Mouse (Mus musculus): Measurements from ENCODE around the gene Pla2g10.
"Not testable (repeated sequence)": the region's sequence is repeated elsewhere in the genome, so short reads cannot be mapped to it uniquely, and the experiment has no call there.

Gene Pla2g10

DNA sequence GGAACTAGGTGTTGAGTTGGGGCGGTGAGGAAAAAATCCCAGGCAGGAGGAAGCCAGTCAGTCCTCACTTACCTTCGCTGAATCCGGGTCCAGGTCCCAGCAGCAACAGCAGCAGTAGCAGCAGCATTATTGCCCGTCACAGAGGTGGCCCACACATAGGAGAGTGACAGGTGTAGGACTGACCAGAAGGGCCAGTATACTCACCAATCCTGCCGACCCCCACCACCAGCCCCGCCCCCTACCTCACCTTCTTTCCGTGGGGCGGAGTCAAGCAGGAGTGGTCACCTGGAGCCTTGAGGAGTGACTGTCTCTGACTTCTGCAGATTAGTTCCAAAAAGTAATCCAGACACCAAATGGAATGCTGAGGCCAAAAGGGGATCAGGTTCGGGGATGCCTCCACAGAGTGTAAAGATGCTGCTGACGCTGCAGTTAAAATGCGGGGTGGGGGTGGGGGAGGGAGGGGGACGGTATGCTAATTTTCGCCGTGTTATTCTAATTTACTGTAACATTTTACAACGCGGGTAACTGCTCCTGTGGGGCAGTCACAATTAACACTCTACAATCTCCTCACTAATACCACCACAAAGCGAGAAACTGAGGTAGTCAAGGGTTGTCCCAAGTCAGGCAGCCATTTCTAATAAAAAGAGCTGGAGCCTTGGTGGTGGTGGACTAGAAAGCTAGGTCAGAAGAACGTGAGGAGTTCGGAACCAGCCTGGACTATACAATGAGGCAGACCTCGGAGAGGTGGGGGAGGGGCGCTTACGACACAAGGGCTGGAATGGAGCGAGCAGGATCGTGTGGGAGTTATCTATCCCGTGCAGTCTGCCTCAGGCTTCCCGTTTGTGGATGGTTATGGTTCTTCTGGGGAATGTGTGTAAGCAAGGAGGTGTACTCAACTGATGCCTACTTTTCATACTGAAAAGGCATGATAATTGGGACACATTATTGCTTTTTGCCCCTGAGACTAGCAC is at the start of gene Pla2g10:
Gene Pla2g10 (minus strand): TSS at position 699 of the 971 bp plus-strand sequence.
- DNase-seq, result no peak

DNA sequence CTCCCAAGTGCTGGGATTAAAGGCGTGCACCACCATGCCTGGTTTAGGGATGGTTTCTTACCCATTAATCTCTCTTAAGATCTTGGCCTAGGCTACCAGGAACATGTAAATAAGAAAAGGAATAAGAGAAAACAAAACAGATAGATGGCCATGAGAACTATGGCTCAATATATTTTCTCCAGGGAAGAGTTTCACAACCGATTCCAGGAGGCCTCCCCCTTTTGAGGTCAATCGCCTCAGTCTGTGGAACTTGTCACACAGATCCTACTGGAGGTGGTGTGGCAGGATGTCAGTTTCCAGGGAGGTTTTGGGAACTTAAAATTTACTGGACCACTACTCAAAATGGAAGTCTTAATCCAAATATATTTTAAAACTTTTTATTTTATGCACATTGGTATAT is 43.9 kb upstream of the Pla2g10 start:
- not testable (repeated sequence) for DNase-seq

GRCm38 (mm10) chr16:13774011-13774410 is 43.2 kb upstream of the Pla2g10 start:
- not testable (repeated sequence) for DNase-seq

DNA sequence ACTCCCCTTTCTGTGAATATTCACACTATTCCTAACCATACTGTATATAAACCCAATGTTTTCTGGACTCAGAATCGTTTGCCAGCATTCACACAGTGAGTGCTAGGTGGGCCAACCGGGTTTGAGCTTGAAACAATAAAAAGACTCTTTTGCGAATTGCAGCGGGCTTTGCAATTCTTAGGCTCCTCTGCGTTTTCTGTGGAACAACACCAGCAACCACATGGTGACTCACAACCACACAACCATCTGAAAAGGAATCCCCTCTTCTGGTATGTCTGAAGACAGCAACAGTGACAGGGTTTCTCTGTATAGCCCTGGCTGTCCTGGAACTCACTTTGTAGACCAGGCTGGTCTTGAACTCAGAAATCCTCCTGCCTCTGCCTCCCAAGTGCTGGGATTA is 41.3 kb upstream of the Pla2g10 start:
- not testable (repeated sequence) for DNase-seq

DNA sequence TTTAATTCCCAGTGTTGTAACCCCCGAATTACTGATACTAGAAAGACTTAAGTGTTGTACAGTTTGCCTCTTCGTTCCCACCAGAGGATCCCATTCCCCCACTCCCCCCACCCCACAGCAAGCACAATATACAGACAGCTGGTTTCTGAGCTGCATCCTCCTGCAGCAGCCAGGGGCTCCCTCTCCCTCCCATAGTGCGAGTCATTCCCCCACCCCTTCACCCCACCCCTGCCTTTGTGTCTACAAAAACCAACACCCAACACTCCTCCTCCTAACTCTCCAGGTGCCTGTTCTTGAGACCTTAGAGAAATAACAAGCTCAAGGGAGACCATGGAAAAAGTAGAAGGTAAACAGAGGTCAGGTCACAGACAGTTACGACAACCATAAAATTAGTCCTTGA is 40.8 kb upstream of the Pla2g10 start:
- DNase-seq, result not testable (repeated sequence)

DNA sequence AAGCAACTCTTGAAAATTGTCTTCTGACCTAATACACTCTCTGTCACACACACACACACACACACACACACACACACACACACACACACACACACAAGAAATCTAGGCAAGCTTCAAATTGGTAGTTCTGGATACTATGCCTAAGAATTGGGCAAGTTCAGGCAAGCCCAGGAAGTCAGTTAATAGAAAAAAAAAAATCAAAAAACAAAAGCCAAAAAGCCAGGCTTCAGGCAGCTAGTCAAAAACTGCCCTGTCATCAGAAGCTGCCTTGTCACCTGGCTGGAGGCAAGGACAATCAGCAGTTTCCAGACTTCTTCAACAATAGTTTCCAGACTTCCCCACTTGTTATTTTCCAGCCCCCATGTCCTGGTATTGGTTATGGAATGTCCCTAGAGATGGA is 35.6 kb upstream of the Pla2g10 start:
- DNase-seq, result no peak

DNA sequence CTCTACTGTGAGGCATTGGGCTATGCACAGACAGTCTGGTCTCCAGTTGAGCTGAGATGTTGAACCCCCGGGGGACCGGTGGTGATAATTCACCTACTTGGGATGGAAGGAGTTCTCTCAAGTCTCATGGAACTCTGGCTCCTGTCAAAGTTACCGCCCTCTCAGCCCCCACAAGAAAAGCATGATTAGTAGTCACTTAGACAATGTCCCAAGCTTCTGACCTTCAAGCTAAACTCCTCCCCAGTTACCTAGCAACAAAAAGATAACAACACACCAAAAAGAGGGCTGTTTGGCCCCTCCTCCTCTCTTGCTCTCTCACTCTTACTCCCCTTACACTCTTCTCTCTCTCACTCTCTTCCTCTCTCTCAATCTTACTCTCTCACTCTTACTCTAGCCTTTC is 33.7 kb upstream of the Pla2g10 start:
- DNase-seq, result no peak

GRCm38 (mm10) chr16:13762807-13763206 is 32.0 kb upstream of the Pla2g10 start:
- DNase-seq, result not testable (repeated sequence)

GRCm38 (mm10) chr16:13757823-13758222 is 27.0 kb upstream of the Pla2g10 start:
- DNase-seq, result no peak

GRCm38 (mm10) chr16:13754400-13755190 is 23.8 kb upstream of the Pla2g10 start:
- DNase-seq, result peak; percentile 94 to 96

DNA sequence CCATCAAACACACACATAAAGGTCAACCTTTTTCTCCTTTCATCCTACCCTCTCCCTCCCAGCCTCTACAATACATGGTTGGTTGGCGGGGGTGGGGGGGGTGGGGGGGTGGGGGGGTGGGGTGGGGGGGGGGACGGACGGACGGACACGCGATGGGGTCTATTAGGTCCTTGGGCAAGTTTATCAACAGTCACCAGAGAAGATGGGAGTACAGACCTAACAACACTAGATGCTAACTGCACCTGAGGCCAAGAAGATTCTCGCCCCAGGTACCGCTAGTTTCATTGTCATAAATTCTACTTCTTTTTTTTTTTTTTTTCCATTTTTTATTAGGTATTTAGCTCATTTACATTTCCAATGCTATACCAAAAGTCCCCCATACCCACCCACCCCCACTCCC is 23.2 kb upstream of the Pla2g10 start:
- peak in 1 of 2 experiments; percentile 10 for DNase-seq

GRCm38 (mm10) chr16:13750626-13751025 is 19.8 kb upstream of the Pla2g10 start:
- DNase-seq, result no peak

DNA sequence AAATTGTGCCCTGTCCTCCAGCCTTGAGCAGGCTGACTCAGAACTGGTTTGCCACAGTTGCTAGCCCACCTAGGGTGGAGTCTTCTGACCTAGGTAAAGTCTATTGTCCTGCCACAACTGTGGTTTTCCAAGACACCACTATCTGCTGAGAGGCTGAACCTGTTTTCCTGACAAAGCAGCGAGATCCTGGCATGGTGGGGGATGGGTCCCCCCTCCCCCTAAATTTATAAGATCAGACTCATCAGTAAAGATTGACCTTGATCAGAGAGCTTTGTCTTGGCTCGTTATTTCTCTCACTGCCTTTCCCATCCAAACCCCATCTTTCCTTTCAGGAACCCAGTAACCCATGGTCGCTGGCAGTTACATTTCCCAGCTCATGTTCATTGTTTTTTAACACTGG is 19.2 kb upstream of the Pla2g10 start:
- no peak for DNase-seq

- no peak for DNase-seq
These were observed 18.5 kb upstream of the Pla2g10 start for GRCm38 (mm10) chr16:13749306-13749705.

DNA sequence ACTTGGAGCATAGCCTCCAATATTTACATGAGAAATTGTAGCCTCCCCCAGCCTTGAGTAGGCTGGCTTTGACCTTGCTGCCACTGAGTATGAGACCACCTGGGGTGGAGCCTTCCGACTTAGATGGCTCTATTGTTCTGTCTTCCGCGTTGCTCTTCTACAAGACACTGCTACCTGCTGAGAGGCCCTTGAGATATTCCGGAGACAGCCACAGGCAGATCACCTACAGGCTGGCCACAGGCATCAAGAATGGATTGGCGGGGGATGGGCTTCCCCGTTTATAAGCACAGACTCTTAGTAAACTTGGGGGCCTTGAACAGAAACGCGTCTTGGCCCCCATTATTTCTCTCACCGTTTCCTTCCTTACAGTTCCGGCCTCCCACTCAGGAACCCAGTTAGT is 18.0 kb upstream of the Pla2g10 start:
- not testable (repeated sequence) for DNase-seq

DNA sequence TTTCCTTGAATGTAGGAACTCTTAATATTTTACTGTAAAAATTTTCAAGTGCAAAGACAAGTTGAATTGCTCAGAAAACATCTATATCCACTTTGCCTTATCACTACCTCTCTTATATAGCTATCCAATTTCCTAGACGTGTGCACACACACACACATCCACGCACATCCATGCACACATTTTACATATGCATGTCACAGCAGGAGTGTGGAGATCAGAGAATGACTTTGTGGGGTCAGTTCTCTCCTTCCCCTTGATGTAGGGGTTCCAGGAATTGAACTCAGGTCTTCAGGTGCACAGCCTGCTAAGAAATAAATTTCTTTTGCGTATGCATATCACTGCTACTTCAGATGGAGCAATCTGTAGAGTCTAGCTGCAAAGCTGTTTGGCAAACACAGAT is 17.3 kb upstream of the Pla2g10 start:
- DNase-seq, result no peak

GRCm38 (mm10) chr16:13747708-13748107 is 16.9 kb upstream of the Pla2g10 start:
- DNase-seq, result no peak

DNA sequence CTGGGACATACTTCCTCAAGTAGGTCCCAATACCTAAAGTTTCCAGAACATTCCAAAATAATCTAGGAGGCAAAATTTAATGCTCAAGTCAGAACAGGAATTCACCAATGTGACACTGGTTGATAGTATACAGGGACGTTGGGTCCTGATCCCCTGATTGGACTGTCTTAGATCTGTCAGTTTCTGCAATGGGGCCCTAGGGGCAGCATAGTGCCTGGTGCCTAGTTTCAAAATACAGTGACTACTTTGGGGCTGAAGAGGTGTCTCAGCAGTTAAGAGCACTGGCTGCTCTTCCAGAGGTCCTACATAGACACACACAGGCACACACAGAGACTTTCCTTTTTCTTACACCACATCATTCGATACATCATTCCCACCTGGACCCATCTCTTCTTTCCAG is 10.1 kb upstream of the Pla2g10 start:
- no peak for DNase-seq

- DNase-seq, result not testable (repeated sequence)
These were observed 8.3 kb upstream of the Pla2g10 start for GRCm38 (mm10) chr16:13739044-13739443.

- no peak for DNase-seq
These were observed 5.2 kb upstream of the Pla2g10 start for GRCm38 (mm10) chr16:13735977-13736376.

DNA sequence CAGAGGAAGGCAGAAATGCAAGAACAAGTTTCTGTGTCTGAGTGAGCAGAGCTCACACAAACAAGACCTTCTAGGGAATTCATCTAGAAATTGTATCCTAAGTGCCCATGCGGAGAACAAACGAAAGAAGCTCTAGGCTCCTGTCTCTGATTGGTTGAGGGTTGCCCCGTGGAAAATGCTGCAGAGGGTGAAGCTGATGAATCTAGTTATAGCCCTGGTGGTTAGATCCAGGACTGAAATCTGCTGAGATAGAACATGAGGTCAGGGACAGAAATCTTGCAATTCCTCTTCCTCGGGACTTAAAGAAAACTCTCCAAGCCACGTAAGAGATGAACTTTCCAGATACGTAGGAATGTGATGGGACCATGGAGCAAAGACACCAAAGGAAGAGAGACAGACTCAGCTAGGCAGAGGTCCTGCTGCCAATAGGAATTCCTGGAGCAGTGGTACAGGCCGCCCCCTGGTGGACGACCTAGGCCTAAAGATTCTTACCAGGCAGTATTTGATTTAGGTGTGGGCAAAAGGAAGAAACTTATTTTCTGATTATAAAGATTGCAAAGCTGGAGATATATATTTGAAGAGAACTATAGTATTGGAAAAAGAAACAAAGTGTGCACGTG is 2.8 kb upstream of the Pla2g10 start:
- DNase-seq, result peak; percentile 78 to 80

- no peak for DNase-seq
These were observed 2.0 kb upstream of the Pla2g10 start for GRCm38 (mm10) chr16:13732786-13733185.

- DNase-seq, result no peak
These were observed 1.4 kb downstream of the Pla2g10 start for GRCm38 (mm10) chr16:13729428-13729827.
